Mouse (Mus musculus) embryonic facial prominence, embryonic 11.5 days (tissue): ENCODE measurements at regions not wholly inside any gene's neighbourhood (a gene's known extent, or its start where the extent isn't known, plus 50 kb on each side); places are given as distances from the start of the nearest gene placed in this dataset.

Experiments used
- ATAC-seq: fragments of 200-750 bp; cut with Nextera tagmentation; replicated peaks from 2 replicates; pipeline ENCODE4 v1.8.0; 2017; ENCODE audit warnings: low read depth; ENCODE audit not compliant: insufficient number of reproducible peaks, low FRiP score, low TSS enrichment
- DNase-seq: peaks from one replicate; pipeline ENCODE4 v3.0.0-alpha.2; 2015; ENCODE audit warnings: low spot score
- H3K27ac ChIP-seq: fragments of 300-500 bp; sonication (generic); replicated peaks from 2 replicates; pipeline ENCODE4 v1.5.1; 2014; ENCODE audit warnings: mild to moderate bottlenecking, low read depth, low read length, control low read depth
- H3K27me3 ChIP-seq: fragments of 300-500 bp; sonication (generic); 2 replicates; pipeline ENCODE4 v1.6.1; 2014; ENCODE audit warnings: mild to moderate bottlenecking, low read length, moderate library complexity, mixed read lengths; ENCODE audit not compliant: control insufficient read depth, insufficient read depth
- H3K36me3 ChIP-seq: fragments of 300-500 bp; sonication (generic); replicated peaks from 2 replicates; pipeline ENCODE4 v1.6.1; 2014; ENCODE audit warnings: low read depth, mild to moderate bottlenecking, low read length, moderate library complexity, mixed read lengths; ENCODE audit not compliant: control insufficient read depth, insufficient read depth
- H3K4me1 ChIP-seq: fragments of 300-500 bp; sonication (generic); 2 replicates; pipeline ENCODE4 v1.6.1; 2014; ENCODE audit warnings: low read length, mixed read lengths; ENCODE audit not compliant: control insufficient read depth, insufficient read depth
- H3K4me2 ChIP-seq: fragments of 300-500 bp; sonication (generic); 2 replicates; pipeline ENCODE4 v1.6.1; 2014; ENCODE audit warnings: low read depth, mild to moderate bottlenecking, control low read depth, low read length, moderate library complexity
- H3K4me3 ChIP-seq: fragments of 300-500 bp; sonication (generic); 2 replicates; pipeline ENCODE4 v1.5.1; 2014; ENCODE audit warnings: low read depth, low read length, control low read depth
- H3K9ac ChIP-seq: fragments of 300-500 bp; sonication (generic); replicated peaks from 2 replicates; pipeline ENCODE4 v1.6.1; 2014; ENCODE audit warnings: mild to moderate bottlenecking, control low read depth, low read length
- H3K9me3 ChIP-seq: fragments of 300-500 bp; sonication (generic); replicated peaks from 2 replicates; pipeline ENCODE4 v1.6.1; 2016; ENCODE audit warnings: mild to moderate bottlenecking, low read length, inconsistent platforms, mixed read lengths; ENCODE audit not compliant: control insufficient read depth
- WGBS: fragments of 180-500 bp; shearing (Covaris S2); extraction: QIAGEN DNeasy Blood & Tissue Kit; methylation state at CpG from one replicate; pipeline ENCODE4 v1.1.7; 2014; 5-methylcytosine and 5-hydroxymethylcytosine counted together

- no peaks in the 10 kb centered on the region for H3K36me3 ChIP-seq
- no peak overlapping the region for H3K27ac ChIP-seq
- no peak for ATAC-seq
- no peaks in the 10 kb centered on the region for H3K9me3 ChIP-seq
- no peaks in the 10 kb centered on the region for H3K27me3 ChIP-seq
- H3K9ac ChIP-seq: no peak overlapping the region
- H3K4me3 ChIP-seq: no peak overlapping the region
- 90% methylated on average over 1 of the region's 1 CpGs for WGBS
- no peak overlapping the region for H3K4me2 ChIP-seq
- no peaks in the 10 kb centered on the region for H3K4me1 ChIP-seq
- no peak for DNase-seq
Measured at GRCm38 (mm10) chr15:51704198-51704597, 2180.5 kb upstream of the Gm7489 start.

DNA sequence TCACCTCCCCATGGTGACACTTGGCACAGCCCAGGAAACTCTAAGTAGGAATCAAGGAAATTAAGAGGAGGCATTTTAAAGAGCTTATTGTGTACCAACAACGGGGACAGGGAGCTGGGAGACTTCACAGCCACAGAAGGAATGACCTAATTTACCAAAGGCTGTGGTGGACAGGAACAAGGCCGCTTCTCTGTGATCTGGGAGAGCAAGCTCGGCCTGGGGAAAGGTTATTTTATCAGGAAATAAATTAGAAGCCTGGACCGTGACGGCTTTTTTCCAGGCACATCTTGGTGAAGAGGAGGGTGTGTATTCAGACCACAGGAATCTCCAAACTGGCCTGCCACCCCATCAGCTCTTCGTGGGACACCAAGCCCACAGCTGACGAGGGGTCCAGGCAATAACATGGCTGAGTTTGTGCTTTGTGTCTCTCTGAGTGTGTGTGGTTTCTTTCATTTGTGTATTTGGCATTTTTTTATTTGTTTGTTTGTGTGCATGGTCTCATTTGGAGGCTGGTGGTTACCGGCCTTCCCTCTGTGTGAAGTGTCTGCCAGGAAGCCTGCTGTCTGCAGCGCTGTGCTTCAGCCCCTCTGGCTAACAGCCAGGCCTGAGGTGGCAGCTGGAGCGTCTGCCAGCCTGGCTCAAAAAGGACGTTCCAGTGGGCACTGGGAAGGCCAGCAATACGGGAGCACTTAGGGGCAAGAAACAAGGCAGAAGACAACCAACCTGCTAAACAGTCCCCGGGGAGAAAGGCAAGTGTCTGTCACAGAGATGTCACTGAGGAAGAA is 2174.6 kb upstream of the Gm7489 start:
- Histone ChIP-seq H3K9ac (no peak overlapping the region), H3K4me1 (no peaks in the 10 kb centered on the region), H3K27me3 (no peaks in the 10 kb centered on the region), H3K27ac (no peak overlapping the region), H3K4me2 (no peak overlapping the region), H3K9me3 (no peaks in the 10 kb centered on the region), H3K4me3 (no peak overlapping the region), H3K36me3 (no peaks in the 10 kb centered on the region)
- ATAC-seq: no peak
- DNase-seq: no peak
- 36% methylated on average over 13 of the region's 13 CpGs for WGBS

DNA sequence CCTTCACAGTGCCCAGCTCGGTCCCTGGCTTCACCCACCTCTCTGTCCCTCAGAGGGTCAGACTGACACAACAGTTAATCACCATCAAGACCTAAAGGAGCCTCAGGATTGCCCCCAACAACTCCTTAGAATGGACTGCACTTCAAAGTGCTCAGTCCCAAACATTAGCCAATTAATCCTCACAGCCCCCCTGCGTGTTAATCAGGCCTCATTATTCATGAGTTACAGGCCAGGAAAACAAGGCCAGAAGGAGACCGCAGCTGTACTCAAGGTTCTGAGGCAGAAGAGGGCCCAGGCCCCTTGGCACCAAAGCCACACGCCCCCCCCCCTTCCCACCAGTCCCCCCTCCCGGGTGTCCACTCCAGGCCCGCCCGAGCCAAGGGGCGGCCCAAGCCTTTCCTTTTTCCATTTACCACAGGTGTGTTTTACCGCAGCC is 2163.8 kb upstream of the Gm7489 start:
- H3K4me3 ChIP-seq: no peak overlapping the region
- no peak overlapping the region for H3K27ac ChIP-seq
- no peaks in the 10 kb centered on the region for H3K9me3 ChIP-seq
- 24% methylated on average over 9 of the region's 9 CpGs for WGBS
- no peaks in the 10 kb centered on the region for H3K36me3 ChIP-seq
- DNase-seq (no peak), ATAC-seq (no peak)
- H3K4me1 ChIP-seq: no peaks in the 10 kb centered on the region
- H3K27me3 ChIP-seq: no peaks in the 10 kb centered on the region
- H3K9ac ChIP-seq: no peak overlapping the region
- H3K4me2 ChIP-seq: no peak overlapping the region

DNA sequence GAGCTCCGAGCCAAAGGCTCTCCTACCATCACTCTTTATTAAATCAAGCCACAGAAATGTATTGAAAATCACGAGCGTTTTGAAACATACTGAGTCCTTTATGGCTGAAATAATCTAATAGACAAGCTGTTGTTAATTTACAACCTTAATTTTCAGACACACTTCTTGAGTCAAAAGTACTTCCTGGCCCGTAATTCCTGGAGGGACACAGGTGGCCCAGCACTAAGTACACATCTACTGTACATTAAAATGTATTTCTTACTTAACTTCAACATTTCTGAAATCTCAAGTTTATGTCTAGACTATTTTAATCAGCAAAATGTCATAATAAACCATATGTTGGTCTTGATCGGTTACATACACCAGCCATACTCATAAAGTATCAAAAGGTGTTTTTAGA is 2163.3 kb upstream of the Gm7489 start:
- WGBS: 62% methylated on average over 5 of the region's 5 CpGs
- no peak overlapping the region for H3K9ac ChIP-seq

GRCm38 (mm10) chr15:51724127-51724526 is 2160.6 kb upstream of the Gm7489 start:
- no peak for DNase-seq
- 74% methylated on average over 7 of the region's 7 CpGs for WGBS
- Histone ChIP-seq H3K9me3 (no peaks in the 10 kb centered on the region), H3K4me3 (no peak overlapping the region), H3K36me3 (no peaks in the 10 kb centered on the region), H3K4me2 (no peak overlapping the region), H3K4me1 (no peaks in the 10 kb centered on the region), H3K9ac (no peak overlapping the region), H3K27ac (no peak overlapping the region), H3K27me3 (no peaks in the 10 kb centered on the region)
- no peak for ATAC-seq

More for the DNA sequence above, 2163.3 kb upstream of the Gm7489 start:
- Histone ChIP-seq H3K27ac (no peak overlapping the region), H3K4me1 (no peaks in the 10 kb centered on the region), H3K4me3 (no peak overlapping the region), H3K36me3 (no peaks in the 10 kb centered on the region), H3K27me3 (no peaks in the 10 kb centered on the region), H3K9me3 (no peaks in the 10 kb centered on the region), H3K4me2 (no peak overlapping the region)
- DNase-seq: no peak
- no peak for ATAC-seq

GRCm38 (mm10) chr15:51725457-51725856 is 2159.2 kb upstream of the Gm7489 start:
- WGBS: 77% methylated on average over 3 of the region's 3 CpGs
- Histone ChIP-seq H3K4me3 (no peak overlapping the region), H3K4me2 (no peak overlapping the region), H3K27me3 (no peaks in the 10 kb centered on the region), H3K9ac (no peak overlapping the region), H3K36me3 (no peaks in the 10 kb centered on the region), H3K4me1 (no peaks in the 10 kb centered on the region), H3K27ac (no peak overlapping the region), H3K9me3 (no peaks in the 10 kb centered on the region)
- ATAC-seq (no peak), DNase-seq (no peak)

- Histone ChIP-seq H3K4me3 (no peak overlapping the region), H3K36me3 (no peaks in the 10 kb centered on the region), H3K9ac (no peak overlapping the region), H3K27me3 (no peaks in the 10 kb centered on the region), H3K4me2 (no peak overlapping the region), H3K9me3 (no peaks in the 10 kb centered on the region), H3K4me1 (no peaks in the 10 kb centered on the region), H3K27ac (no peak overlapping the region)
- DNase-seq: no peak
- no peak for ATAC-seq
- WGBS: 80% methylated on average over 10 of the region's 10 CpGs
Measured at GRCm38 (mm10) chr15:51730106-51730505, 2154.6 kb upstream of the Gm7489 start.

- no peak overlapping the region for H3K9ac ChIP-seq
- no peaks in the 10 kb centered on the region for H3K27me3 ChIP-seq
- no peak for ATAC-seq
- 66% methylated on average over 12 of the region's 12 CpGs for WGBS
- H3K36me3 ChIP-seq: no peaks in the 10 kb centered on the region
- no peak overlapping the region for H3K27ac ChIP-seq
- no peak overlapping the region for H3K4me2 ChIP-seq
- no peaks in the 10 kb centered on the region for H3K9me3 ChIP-seq
- H3K4me3 ChIP-seq: no peak overlapping the region
- H3K4me1 ChIP-seq: no peaks in the 10 kb centered on the region
- no peak for DNase-seq
Measured at GRCm38 (mm10) chr15:51730805-51731412, 2153.8 kb upstream of the Gm7489 start.
